Mouse (Mus musculus): ENCODE measurements around the gene Bach2.

Bach2 gene

GRCm38 (mm10) chr4:32330584-32331314 lies 92.1 kb downstream of the Bach2 start:
- no peak for DNase-seq (ENCODE audit: low spot score)

GRCm38 (mm10) chr4:32332028-32332427 lies 93.4 kb downstream of the Bach2 start:
- DNase-seq (ENCODE audit: low spot score): no peak

GRCm38 (mm10) chr4:32334131-32334530 lies 95.5 kb downstream of the Bach2 start:
- DNase-seq (ENCODE audit: low spot score): no peak

GRCm38 (mm10) chr4:32334765-32335164 lies 96.2 kb downstream of the Bach2 start:
- no peak for DNase-seq (ENCODE audit: low spot score)

- no peak for DNase-seq (ENCODE audit: low spot score)
Observed at GRCm38 (mm10) chr4:32335659-32336058, 97.1 kb downstream of the Bach2 start.

- no peak for DNase-seq (ENCODE audit: low spot score)
Observed at GRCm38 (mm10) chr4:32336642-32337041, 98.0 kb downstream of the Bach2 start.

GRCm38 (mm10) chr4:32337638-32338037 lies 99.0 kb downstream of the Bach2 start:
- no peak for DNase-seq (ENCODE audit: low spot score)

- no peak for DNase-seq (ENCODE audit: low spot score)
Observed at GRCm38 (mm10) chr4:32338451-32338850, 99.8 kb downstream of the Bach2 start.

- no peak for DNase-seq (ENCODE audit: low spot score)
Observed at GRCm38 (mm10) chr4:32340844-32341243, 102.2 kb downstream of the Bach2 start.

- DNase-seq (ENCODE audit: low spot score): no peak
Observed at GRCm38 (mm10) chr4:32342269-32342668, 103.7 kb downstream of the Bach2 start.

- no peak for DNase-seq (ENCODE audit: low spot score)
Observed at GRCm38 (mm10) chr4:32343256-32344165, 104.9 kb downstream of the Bach2 start.

GRCm38 (mm10) chr4:32344276-32344675 lies 105.7 kb downstream of the Bach2 start:
- no peak for DNase-seq (ENCODE audit: low spot score)

GRCm38 (mm10) chr4:32347202-32347601 lies 108.6 kb downstream of the Bach2 start:
- no peak for DNase-seq (ENCODE audit: low spot score)

- no peak for DNase-seq (ENCODE audit: low spot score)
Observed at GRCm38 (mm10) chr4:32347711-32348110, 109.1 kb downstream of the Bach2 start.

GRCm38 (mm10) chr4:32349361-32349760 lies 110.8 kb downstream of the Bach2 start:
- DNase-seq (ENCODE audit: low spot score): no peak

- DNase-seq (ENCODE audit: low spot score): no peak
Observed at GRCm38 (mm10) chr4:32351236-32351635, 112.6 kb downstream of the Bach2 start.

- DNase-seq (ENCODE audit: low spot score): no peak
Observed at GRCm38 (mm10) chr4:32351661-32352246, 113.2 kb downstream of the Bach2 start.

GRCm38 (mm10) chr4:32352442-32352841 lies 113.8 kb downstream of the Bach2 start:
- no peak for DNase-seq (ENCODE audit: low spot score)

- no peak for DNase-seq (ENCODE audit: low spot score)
Observed at GRCm38 (mm10) chr4:32352842-32353241, 114.2 kb downstream of the Bach2 start.

- DNase-seq (ENCODE audit: low spot score): no peak
Observed at GRCm38 (mm10) chr4:32355935-32356617, 117.5 kb downstream of the Bach2 start.

GRCm38 (mm10) chr4:32357996-32358600 lies 119.5 kb downstream of the Bach2 start:
- DNase-seq (ENCODE audit: low spot score): no peak
